Mouse (Mus musculus) lung, postnatal 4 days (tissue): ENCODE results near the gene Atf7ip.
A peak's percentile ranks its signal among the peaks of the same experiment; 100 is the strongest.

Experiments
- DNase-seq, 2 experiments: peaks; one replicate each; pipeline ENCODE4 v3.0.0; 2021

Atf7ip gene

GRCm38 (mm10) chr6:136554774-136555522 lies 49.0 kb downstream of the Atf7ip start:
- DNase-seq = peak in 1 of 2 experiments; percentile 65

DNA sequence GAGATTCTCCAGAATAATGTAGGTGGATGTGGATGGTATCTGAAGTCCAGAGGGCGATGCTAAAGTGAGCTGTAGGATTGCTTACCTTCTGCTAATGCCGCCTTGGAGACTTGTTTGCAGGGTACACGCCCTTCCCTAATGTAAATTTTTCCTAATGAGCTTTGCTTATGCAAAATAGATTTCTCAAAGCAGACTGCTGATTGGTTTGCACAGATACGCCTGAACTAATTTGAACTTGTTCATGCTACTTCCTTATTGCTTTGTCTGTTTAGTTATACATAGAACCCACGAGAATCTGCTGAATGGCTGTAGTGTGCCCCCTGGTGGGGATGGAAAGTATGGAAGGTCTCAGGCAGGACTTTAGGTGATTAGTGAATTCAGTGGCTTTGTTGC lies 49.6 kb downstream of the Atf7ip start:
- peak; percentile 51 to 78 for DNase-seq

GRCm38 (mm10) chr6:136558288-136559005 lies 52.5 kb downstream of the Atf7ip start:
- DNase-seq = no peak

DNA sequence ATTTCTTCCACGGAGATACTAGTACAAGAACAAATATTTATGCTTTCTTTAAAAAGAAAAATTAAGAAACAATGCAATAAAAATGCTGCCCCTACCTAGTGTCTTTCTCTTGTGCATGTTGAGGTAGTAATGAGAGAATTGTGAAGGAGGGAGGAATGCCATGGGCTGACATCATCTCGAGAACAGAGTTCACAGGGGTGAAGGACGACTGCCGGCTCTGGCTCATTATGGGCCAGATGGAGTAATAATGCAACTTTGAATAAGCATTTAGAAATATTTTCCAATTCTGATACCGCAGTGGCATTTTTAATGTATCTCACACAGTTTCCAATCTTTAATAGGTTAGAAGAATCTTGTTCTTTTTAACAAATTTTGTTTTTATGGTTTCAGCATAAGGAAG lies 60.0 kb downstream of the Atf7ip start:
- DNase-seq = no peak

- DNase-seq = no peak
Measured at GRCm38 (mm10) chr6:136590739-136591138, 84.8 kb downstream of the Atf7ip start.

GRCm38 (mm10) chr6:136594541-136594940 lies 88.6 kb downstream of the Atf7ip start:
- no peak for DNase-seq

DNA sequence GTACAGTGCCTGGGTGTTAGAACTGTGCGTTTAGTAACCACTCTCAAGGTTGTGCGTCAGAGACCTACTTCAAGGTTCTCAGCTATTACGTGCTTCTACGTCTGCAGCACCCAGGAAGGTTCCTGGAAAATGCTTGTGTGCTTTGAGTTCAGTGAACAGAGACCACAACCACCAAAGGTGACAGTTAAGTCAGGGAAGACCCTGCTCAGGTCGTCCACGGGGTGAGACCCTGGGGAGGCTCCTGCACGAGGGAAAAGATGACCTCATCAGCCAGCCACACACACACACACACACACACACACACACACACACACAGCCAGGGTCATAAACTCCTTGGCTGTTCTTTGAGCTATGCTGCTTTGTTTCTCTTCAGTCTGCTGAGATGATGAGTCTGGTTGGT lies 96.6 kb downstream of the Atf7ip start:
- no peak for DNase-seq

DNA sequence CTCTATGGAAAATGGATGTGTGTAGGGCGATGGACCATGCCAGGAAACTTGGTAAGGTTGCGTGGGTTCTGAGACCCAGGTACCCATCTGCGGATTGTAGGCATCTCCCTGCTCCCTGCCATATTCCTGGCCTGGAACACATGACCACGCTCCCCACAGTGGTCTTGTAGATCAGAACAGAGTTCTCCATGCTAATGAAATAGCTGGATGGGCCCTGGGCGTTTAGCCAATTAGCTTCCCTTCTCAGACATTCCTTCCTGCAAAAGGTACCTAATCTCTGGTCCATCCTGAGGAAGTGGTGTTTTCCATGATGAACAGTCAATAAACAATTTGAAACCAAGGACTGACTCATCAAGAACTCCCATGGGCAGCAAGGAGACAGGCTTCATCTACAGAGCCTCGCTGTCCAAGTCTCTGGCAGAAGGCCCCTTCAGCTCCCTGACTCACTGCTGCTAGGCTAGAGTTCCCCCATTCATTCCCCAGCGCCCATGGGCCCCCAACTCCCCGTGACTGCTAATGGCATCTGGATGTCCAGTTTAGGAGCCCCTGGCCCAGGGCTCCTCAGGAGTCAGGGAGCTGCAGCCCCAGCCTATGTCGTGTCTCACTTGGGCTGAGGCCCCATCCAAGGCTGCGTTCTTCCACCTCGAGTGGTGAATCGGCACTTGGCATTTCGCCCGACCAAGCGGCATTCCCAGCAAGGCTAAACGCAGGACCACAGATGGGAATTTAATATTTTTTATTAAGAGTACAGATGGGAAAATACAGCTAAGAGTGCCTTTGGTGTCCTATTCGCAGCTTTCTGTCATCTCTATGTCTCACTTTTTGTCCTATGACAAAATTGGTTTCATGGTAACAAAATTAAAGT lies 105.6 kb downstream of the Atf7ip start:
- DNase-seq = no peak

DNA sequence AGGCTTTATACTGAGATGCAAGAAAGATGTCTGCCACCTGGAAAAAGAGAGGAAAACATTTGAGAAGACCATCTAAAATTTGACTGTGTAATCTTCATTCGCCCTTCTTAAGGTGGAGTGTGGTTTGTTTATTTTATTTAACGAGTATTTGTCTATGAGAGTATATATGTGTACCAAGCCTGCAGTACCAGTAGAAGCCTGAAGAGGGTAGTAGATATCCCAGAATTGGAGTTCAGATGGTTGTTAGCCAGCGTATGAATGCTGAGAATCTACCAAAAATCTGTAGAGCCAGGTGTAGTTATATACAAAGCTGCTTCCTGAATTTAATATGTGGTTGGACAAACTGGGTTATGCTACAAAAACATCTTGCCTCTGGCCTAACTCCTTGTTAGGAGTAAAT lies 106.3 kb downstream of the Atf7ip start:
- no peak for DNase-seq

- no peak for DNase-seq
Measured at GRCm38 (mm10) chr6:136614156-136614555, 108.2 kb downstream of the Atf7ip start.

- DNase-seq = peak; percentile 51 to 86
Measured at GRCm38 (mm10) chr6:136620361-136621139, 114.6 kb downstream of the Atf7ip start.

- no peak for DNase-seq
Measured at GRCm38 (mm10) chr6:136625421-136625820, 119.5 kb downstream of the Atf7ip start.

- DNase-seq = no peak
Measured at GRCm38 (mm10) chr6:136629639-136630038, 123.7 kb downstream of the Atf7ip start.

- DNase-seq = no peak
Measured at GRCm38 (mm10) chr6:136631519-136631918, 125.6 kb downstream of the Atf7ip start.

GRCm38 (mm10) chr6:136631945-136632534 lies 126.1 kb downstream of the Atf7ip start:
- DNase-seq = no peak

DNA sequence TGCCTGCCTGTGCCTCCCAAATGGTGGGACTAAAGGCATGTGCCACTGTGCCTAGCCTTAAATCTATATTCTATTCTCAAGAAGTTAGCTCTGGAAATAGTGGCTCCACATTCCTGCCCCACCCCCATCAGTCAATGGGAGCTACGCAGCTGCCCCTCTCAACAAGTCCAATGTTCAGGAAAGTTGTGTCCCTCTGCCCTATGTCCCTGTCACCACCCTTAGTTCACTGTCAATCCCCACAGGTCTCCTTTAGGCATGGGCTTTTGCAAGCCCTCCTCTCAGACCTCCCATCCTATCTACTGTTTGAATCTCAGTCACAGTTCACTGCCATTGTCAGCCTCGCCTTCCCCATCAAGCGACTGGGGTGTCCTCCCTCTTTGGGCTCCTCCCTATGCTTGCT lies 127.2 kb downstream of the Atf7ip start:
- DNase-seq = no peak

GRCm38 (mm10) chr6:136633719-136634118 lies 127.8 kb downstream of the Atf7ip start:
- no peak for DNase-seq

GRCm38 (mm10) chr6:136634982-136635381 lies 129.0 kb downstream of the Atf7ip start:
- no peak for DNase-seq

- DNase-seq = no peak
Measured at GRCm38 (mm10) chr6:136644171-136644570, 138.2 kb downstream of the Atf7ip start.

- DNase-seq = peak; percentile 14 to 40
Measured at GRCm38 (mm10) chr6:136645754-136646153, 139.8 kb downstream of the Atf7ip start.

GRCm38 (mm10) chr6:136646207-136646606 lies 140.2 kb downstream of the Atf7ip start:
- no peak for DNase-seq

DNA sequence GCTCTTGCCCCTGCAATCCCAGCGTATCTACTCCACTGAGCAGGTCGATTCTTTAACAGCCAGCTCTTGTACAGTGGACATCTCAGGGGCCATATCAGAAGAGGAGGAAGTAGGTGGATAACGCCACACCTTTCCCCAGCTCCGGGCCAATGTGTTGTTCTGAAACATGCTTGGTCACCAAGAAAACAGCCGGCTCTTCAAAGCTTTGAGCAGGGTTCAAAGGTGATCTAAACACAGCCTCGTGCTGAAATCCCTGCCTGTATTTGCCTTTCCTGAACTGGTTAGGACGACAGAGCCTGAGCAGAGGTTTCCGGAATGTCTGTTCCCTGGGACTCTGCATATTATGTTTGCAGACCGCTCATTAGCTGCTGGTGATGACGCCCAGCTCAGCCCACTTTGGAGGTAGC lies 141.5 kb downstream of the Atf7ip start:
- DNase-seq = no peak
